Mouse (Mus musculus): ENCODE results near the gene Coro2a. TPM values are rescaled to one million over a fixed set of nuclear protein-coding genes. Genes with fewer than 3 reads are reported as not detected.
"Not testable (repeated sequence)": the region's sequence is repeated elsewhere in the genome, so short reads cannot be mapped to it uniquely, and the experiment has no call there.

Gene Coro2a
- total RNA-seq, 2 experiments from 2014 or later = 0.05 to 0.42 TPM

DNA sequence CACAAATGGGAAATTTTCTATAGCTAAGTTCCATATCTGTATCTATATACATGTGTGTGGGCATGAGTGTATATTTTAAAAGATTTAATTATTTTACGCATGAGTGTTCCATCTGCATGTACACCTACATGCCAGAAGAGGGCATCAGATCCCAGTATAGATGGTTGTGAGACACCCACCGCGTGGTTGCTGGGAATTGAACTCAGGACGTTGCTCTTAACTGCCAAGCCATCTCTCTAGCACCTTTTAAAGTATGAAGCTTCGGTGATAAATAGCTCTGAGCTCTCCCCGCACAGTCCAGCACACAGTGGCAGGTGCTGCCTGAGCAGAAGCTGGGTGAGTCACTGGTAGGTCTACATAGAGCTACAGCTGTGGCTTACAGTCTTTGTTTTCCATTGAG is 15.4 kb upstream of the Coro2a start:
- no peak for DNase-seq
- intact Hi-C loops (cut with DNase I) = no loop called here

DNA sequence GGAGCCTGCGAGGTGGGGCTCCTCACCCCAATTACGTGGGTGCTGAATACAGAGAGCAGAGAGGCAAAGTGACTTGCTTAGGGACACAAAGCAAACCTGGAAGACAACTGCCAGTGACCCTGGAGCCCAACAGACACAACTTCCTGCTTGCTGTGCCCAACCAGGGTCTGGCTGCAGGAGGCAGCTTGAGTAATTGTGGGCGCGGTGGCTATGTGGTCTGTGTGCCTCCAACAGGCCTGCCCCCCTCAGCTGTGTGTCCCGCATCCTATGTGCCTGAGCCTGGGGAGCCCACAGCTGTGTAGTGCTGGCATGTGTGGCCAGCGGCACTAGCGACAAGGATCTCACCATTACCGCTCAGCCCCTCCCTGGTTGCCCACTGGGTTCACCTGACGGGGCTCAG is 12.6 kb upstream of the Coro2a start:
- no peak for DNase-seq
- intact Hi-C loops (cut with DNase I) = loop anchor here (5.0 kb wide), 1 partner anchor 423 kb away; no protein-coding TSS in a partner anchor

DNA sequence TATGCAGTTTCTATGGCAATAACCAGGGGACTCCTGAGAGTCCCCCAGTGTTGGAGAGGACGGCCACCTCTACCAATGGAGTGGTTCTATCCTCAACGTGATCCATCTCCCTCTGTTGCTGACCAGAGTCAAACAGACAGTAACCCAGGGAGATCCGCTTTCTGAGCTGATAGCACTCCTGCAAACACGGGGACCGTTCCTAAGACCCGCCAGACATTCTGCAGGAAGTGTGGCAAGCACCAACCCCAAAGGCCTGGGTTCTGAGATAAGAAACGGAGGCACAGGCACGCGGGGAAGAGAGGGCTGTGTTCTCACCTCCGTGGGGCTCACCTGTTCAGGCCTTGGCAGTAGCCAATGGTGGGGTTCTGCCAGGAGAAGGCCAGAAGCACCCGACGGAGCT is 11.6 kb upstream of the Coro2a start:
- DNase-seq = no peak
- intact Hi-C loops (cut with DNase I) = loop anchor here (2.0 to 5.0 kb wide), 2 partner anchors 45 to 424 kb away; no protein-coding TSS in a partner anchor

DNA sequence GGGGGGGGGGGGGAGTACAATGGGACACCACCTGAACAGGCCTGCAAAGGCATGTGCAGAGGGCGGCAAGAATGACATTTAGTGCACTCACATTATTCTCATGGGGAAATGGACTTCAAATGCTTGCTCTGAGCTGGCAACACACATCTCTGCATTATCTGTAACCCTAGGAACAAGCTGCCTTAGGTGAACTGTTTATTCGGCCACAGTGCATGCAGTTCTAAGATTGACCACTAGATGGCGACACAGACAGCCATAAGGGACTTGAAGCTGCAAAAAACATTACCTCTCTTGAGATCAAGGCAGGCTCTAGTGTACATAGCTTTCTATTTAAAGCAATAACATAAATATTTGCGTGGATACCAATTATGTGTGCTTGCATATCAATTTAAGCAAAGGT is 9.2 kb upstream of the Coro2a start:
- intact Hi-C loops (cut with DNase I) = loop anchor here (5.0 kb wide), 1 partner anchor 426 kb away; no protein-coding TSS in a partner anchor
- DNase-seq = peak; percentile 64

DNA sequence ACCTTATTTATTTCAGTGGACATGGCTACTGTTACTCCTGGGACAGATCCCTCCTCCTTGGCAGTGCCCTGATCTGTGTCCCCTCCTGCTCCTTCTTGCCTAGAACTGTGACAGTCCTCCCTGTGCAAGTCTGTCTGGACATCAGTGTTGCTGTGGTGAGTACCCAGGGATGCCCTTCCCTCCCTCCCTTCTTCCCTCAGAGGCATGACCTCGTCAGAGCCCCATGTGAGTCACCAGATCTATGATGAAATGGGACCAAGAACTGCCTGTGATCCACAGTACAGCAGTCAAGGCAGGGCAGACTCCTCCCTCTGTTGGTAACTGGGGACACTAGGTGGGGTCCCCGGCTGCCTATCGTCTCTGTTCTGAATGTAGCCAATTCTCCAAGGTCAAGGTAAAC is 5.6 kb upstream of the Coro2a start:
- intact Hi-C loops (cut with DNase I) = no loop called here
- DNase-seq = no peak

DNA sequence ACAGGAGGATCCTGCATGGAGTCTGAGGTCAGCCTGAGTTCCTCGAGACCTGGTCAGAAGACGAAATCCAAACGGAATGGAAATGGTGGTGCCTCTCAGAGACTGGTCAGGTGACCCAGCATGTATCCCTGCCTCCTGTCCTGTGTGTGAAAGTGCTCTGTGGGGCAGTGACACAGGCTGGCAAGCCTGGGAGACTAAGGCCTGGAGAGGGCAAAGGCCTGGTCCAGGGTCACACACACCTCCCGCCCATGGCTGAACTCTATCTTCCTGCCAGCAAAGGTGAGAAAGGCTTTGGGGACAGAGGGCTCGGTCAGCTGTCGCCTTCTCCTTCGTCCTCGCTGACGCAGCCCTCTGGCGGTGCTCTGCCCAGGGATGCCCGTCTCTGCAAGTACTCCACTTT is 3.4 kb upstream of the Coro2a start:
- DNase-seq = no peak
- intact Hi-C loops (cut with DNase I) = no loop called here

DNA sequence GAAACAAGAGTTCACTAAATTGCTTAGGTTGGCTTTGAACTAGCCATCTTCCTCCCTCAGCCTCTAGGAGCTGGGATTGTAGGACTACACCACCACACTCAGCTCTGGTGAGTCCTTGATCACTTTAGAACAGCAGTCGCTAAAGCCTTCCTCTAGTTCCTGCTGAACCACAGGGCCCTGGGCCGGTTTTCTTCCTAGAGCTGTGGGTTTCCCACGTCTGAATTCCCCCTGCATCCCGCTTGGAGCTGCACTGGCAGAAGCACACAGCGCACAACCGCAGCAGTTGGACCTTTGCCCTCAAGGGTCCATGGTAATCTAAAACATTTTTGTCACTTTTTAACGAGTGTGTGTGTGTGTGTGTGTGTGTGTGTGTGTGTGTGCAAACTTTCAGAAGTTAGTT is 702 bp upstream of the Coro2a start:
- intact Hi-C loops (cut with DNase I) = no loop called here
- DNase-seq = peak in 1 of 2 experiments; percentile 1

DNA sequence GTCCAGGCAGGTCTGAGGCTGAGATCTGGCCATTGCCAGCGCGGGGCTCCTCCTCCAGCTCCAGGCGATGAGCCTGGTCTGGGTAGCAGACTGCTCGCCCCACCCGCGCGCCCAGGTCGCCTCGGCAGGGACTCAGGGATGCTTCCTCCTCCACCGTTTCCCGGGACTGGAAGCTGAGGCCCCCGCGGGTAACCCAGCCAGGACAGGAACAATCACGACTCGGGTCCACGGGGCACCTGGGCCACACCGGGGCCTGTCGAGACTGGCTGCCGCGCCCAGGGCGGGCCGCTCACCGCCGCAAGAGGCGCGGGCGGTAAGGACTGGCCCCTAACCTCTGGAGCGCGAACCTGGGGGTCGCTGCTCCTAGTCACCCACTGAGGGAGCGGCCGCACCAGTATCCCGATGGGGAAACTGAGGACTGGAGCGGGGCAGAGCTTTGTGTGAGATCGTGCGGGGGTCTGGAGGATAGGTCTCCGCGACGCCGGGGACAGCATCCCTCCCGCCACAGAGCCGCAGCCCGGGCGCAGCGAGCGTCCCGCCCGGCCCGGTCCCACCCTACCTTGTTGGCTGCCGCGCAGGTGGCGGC is 651 bp downstream of the Coro2a start:
- intact Hi-C loops (cut with DNase I) = no loop called here
- DNase-seq = peak in 1 of 2 experiments; percentile 3

DNA sequence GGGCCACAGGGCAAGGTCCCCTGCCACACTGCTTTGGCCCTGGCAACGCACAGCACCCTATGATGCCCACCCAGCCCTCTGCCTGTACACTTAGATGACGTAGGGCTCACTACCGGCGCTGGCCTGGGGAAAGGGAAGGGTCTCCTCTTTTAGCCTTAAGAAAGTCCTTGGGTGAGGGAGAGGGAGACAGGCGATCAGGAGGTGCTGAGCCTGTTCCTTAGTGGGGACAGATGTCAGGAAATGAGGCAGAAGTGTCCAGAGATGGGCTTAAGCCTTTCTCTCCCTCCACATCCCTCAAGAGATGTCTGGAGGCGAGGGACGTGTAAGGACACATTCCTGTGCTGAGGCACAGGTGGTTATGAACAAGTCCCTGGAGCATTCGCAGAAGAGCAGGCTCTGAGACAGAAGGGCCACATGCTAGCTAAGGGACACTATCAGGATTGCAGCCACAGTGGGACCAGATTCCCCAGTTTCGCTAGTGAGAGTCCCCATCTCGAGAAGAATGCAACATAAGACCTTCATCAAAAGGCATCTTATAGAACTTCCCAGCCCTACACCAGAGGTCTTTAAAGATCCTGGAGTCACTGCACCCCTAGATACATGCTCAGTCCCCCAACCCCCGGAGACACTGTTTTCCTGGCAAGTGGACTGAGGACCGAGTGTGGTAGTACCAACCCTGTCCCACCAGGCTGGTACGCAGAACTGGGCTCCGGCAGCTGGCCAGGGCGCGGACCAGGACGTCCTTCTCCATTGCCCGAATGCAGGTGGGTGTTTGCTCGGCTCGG is 1.3 kb downstream of the Coro2a start:
- peak; percentile 3 to 9 for DNase-seq
- intact Hi-C loops (cut with DNase I) = no loop called here

DNA sequence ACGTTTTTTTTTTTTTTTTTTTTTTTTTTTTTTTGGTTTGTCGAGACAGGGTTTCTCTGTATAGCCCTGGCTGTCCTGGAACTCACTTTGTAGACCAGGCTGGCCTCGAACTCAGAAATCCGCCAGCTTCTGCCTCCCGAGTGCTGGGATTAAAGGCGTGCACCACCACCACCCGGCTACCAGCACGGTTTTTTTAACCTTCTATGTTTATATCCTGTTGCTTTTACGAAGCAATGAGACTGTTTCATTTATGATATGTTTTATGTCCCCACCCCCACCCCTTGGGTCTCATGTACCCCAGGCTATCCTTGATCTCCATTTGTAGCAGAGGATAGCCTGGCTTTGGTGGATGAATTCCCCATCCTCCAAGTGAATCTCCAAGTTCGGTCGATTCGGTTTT is 2.4 kb downstream of the Coro2a start:
- peak in 1 of 2 experiments; percentile 2 for DNase-seq
- intact Hi-C loops (cut with DNase I) = not testable (repeated sequence)

DNA sequence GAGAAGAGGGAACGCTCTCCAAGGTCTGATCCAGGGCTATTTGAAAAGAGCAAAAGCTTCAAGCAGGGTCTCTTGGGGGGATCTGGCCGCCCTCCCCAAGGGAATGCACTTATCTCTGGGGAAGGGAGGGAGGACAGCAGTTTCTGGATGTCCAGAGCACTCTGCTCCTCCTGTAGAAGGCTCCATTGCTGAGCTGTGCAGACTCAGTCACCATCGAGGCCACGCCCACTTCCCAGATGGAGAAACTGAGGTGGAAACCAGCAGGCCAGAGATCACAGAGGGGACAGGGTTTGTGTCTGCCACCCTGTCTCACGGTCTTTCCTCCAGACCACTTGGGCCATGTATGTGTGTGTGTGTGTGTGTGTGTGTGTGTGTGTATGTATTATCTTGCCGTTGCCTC is 3.0 kb downstream of the Coro2a start:
- intact Hi-C loops (cut with DNase I) = no loop called here
- peak; percentile 0 to 9 for DNase-seq

DNA sequence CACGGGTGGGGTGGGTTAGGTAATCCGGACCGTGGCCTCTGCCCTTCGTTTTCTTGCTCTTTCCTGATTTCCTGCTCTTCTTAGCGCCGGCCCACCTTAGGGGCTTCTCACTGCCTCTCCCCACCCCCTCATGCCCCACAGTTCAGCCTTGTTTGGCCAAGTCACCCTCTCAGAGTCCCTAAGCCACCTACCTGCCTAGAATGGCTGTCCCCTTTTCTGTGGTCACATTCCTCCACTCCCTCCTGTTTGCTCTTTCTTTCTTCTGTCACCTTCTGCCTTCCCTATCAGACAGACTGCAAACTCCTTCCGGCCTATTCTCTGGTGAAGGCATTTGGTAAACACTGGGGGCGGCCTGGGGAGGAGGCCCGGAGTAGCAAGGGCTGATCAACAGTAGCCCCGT is 3.9 kb downstream of the Coro2a start:
- peak in 1 of 2 experiments; percentile 6 for DNase-seq
- intact Hi-C loops (cut with DNase I) = no loop called here

DNA sequence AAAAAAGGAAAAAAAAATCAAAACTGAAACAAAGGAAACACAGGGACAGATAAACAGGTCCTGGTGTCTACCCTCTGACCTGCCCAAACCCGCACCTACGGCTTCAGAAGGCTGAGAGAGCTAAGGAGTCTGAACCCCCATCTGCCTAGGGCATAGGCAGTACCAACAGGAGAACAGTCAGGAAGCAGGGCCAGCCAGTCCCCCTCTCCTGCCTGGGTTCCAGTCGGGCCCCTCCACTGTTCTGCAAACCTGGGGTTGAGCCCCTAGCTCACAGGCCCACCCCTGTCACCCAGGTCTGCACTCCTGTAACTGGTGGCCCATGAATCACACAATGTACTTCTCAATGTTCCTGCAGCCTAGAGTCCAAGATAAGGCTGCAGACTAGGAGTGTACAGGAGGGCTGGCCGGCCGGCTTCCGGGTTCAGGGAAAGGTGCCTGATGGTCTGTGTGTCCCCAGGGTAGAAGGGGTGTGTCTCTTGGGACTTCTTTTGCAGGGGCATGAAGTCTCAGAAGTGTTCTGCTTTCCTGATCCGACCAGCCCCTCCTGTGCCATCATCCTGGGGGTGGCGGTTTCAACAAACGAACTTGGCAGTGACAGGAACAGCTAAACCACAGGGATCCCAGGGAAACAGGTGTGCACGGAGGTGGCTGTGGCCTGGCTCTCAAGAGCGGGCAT is 4.6 kb downstream of the Coro2a start:
- intact Hi-C loops (cut with DNase I) = no loop called here
- DNase-seq = peak in 1 of 2 experiments; percentile 1

DNA sequence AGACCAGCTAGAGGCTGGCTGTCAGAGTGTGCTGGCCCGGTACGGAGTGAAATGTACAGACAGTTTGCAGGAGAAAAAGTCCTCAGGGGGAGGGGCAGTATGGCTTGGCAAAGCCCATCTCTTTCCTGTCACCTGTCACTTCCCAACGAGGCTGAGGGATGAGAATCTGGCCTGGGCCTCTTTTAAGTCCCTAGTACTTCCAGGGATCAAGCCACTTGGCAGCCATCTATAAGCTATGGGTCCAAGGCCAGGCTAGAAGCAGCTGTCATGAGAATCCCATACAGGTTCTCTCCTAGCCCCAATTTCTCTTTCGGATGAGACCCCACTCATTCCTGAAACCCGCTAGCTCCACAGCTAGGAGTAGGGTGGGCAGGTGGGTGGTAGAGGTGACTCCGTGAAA is 5.6 kb downstream of the Coro2a start:
- intact Hi-C loops (cut with DNase I) = no loop called here
- DNase-seq = peak; percentile 2 to 7

DNA sequence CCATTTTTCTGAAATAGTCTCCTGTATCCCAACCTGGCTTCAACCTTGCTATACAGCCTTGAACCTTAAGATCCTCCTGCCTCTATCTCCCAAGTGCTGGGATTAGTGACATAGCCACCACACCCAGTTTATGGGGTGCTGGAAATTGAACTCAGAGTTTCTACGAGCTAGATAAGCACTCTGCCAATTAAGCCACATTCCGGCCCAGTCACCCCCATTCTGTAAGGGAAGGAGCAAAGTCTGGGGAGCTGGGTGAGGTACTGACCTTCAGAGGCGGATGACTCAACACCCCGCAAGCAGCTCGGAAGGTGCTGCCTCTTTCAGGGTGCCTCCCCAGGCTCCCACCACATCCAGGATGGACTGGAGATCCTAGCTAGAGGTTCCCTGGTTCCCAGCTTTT is 7.9 kb downstream of the Coro2a start:
- intact Hi-C loops (cut with DNase I) = no loop called here
- no peak for DNase-seq

DNA sequence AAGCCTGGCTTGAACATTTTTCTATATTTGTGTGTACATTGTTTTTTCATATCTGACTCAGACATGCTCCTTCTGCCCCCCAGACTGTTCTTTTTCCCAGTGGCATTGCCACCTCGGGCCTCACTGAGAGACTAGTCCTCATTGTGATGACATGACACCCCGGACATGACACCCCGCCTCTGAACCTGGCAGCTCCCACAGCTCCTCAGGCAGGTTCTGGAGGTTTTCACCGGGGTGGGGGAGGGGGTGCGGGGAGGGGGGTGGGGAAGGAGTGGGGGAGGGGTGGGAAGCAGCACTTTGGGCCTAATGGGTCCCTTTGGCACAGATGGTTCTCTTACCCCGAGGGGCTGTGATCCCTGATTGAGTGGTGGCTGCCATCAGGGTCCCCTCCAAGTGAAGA is 8.5 kb downstream of the Coro2a start:
- DNase-seq = no peak

DNA sequence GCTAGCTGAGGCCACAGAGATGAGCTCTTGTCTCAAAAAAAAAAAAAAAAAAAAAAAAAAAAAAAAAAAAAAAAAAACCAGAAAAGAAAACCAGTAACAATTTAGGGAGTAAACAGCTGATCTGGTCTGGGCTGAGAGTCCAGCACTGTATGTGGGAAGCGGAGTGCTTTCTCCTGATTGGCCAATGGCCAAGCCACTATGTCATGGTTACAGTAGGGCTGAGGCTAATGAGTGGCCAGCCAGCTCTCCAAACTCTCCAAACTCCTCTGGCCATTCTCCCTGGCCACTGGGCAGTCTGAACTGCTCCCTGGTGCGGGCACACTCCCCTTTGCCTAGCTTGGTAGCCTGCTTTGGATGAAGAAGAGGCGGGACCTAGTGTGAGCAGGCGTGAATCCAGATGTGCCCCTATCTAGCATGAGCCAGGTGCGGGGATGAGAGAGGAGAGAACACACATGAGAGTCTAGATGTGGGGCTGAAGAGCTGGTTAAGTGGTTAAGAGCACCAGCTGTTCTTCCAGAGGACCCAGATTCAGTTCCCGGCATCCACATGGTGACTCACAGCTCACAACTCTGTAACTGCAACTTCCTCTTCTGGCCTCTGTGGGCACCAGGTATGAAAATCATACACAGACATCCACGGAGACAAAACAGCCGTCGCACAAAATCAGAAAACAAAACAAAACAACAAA is 10.0 kb downstream of the Coro2a start:
- intact Hi-C loops (cut with DNase I) = no loop called here
- no peak for DNase-seq

More for the DNA sequence above, 8.5 kb downstream of the Coro2a start:
- intact Hi-C loops (cut with DNase I) = no loop called here

DNA sequence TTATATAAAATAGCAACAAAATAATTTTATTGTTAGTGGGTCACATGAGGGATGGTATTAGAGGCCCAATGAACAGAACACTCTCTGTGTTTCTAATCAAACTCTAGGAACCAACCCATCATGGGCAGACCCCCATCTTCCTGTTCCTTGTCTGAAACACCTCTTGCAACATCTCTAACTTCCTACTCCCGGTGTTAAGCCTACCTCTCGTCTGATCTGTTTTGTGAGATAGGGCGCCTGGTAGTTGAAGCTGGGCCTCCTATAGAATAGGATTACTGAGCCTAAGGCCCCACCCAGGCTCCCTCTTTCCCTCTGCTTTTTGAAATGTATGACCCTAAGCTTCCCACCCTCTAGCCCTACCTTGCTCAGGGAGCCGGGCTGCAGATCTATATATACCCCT is 11.2 kb downstream of the Coro2a start:
- intact Hi-C loops (cut with DNase I) = no loop called here
- no peak for DNase-seq

DNA sequence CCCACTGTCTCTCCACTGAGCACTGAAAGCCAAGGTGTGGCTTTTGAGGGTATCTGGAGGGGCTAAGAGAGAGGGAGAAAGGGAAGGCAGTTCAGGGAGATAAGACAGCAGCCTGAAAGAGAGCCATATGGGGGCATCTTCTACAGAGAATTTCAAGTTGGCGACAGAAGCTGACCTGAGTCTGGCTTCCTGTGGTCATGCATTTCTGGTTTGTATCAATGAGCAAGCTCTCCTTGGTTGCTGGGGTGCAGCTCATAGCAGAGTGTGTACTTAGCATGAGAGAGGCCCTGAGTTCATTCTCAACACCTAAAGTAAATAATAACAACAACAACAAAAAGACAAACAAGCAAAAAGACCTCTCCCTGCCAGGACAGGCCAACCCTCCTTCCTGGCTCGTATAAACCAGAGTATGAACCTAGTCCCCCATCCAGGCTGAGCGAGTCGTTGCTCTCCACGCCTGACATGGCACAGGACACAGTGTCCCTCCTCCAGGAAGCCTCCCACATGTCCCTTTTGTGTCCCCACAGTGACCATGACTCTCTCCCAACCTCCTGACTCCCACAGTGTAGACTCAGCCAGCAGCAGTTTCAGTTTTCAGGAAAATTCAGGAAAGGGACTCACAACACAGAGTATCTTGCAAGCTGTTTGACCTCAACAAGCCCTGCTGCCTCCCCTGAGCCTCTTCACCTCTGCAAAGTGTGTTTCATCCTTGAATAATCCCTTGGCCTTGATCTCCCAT is 11.9 kb downstream of the Coro2a start:
- no peak for DNase-seq
- intact Hi-C loops (cut with DNase I) = no loop called here

DNA sequence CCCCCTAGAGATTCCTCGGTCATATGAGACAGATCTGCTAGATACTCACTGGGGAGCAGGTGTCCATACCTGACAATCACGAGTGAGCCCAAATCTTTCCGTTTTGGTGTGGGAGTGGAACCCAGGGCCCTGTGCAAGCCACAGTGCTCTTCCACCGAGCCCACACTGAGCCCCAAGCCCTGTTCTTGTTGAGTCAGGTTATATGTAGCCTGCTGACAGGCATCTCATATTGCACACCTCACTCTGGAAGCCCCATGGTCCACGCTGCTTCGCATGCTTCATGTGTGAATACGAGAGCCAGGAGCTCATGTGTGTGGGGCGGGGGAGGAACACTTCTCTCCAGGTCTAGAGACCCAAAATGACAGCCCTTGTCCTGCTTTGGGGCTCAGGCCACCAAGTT is 12.9 kb downstream of the Coro2a start:
- DNase-seq = no peak
- intact Hi-C loops (cut with DNase I) = no loop called here

All from gastrocnemius, postnatal 36 days (tissue).